Comparison of ENCODE assay signal across 8 mouse cellular contexts in the genomic region with DNA sequence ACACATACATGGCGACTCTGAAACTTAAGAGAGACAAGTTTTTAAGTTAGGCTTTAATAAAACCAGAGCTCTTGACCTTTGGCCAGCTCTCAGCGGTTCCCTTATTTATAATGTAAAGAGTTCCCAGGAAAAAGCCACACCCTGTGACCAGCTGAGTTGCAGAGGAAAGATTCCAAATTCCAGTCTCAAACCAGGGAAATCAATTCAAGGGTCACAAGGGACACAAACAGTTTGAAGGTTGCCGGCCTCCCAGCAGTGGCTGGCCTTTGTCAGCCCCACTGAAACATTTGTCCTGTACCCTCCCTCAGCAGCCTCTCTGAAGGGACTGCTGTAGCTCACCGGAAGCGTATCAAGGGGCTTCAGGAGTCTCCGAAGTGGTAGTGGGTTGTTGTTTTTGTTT. TPM values are rescaled to one million over a fixed set of nuclear protein-coding genes. Genes with fewer than 3 reads are reported as not detected.
DNase-seq lines count a peak whose midpoint lies in the region; ATAC-seq lines count a peak whose summit lies in the region.

No protein-coding gene starts in this region.

- H3K9ac ChIP-seq in kidney, embryonic 14.5 days (ENCODE audit: low read depth, low read length): peak overlapping the region; percentile 48; the same call in 1 of the 2 replicates
- peak overlapping the region; percentile 56; the same call in 1 of the 2 replicates for H3K9ac ChIP-seq in embryonic facial prominence, embryonic 13.5 days
- H3K9ac ChIP-seq in kidney, embryonic 15.5 days: no peak overlapping the region
- no peak overlapping the region for H3K9ac ChIP-seq in neural tube, embryonic 14.5 days (replicated peaks; ENCODE audit: low read depth, low read length)

- no peak for ATAC-seq in kidney, embryonic 14.5 days (ENCODE audit: low FRiP score, low TSS enrichment)
- ATAC-seq in embryonic facial prominence, embryonic 13.5 days (ENCODE audit: insufficient number of reproducible peaks, insufficient read depth, low FRiP score, low TSS enrichment, low read depth): no peak
- ATAC-seq in kidney, embryonic 15.5 days (replicated peaks; ENCODE audit: low FRiP score): no peak
- no peak for ATAC-seq in neural tube, embryonic 14.5 days (ENCODE audit: low read depth)

- H3K27ac ChIP-seq in kidney, embryonic 14.5 days (ENCODE audit: low read depth, low read length): no peak overlapping the region
- H3K27ac ChIP-seq in embryonic facial prominence, embryonic 13.5 days: no peak overlapping the region; the same call in 1 of the 2 replicates
- peak overlapping the region; percentile 41; the same call in 1 of the 2 replicates for H3K27ac ChIP-seq in kidney, embryonic 15.5 days
- no peak overlapping the region for H3K27ac ChIP-seq in neural tube, embryonic 14.5 days (ENCODE audit: low read depth, low read length)

- WGBS in kidney, embryonic 14.5 days: 20% methylated on average over 6 of the region's 6 CpGs
- 34% methylated on average over 6 of the region's 6 CpGs for WGBS in embryonic facial prominence, embryonic 13.5 days
- WGBS in kidney, embryonic 15.5 days: 21% methylated on average over 6 of the region's 6 CpGs
- 22% methylated on average over 6 of the region's 6 CpGs for WGBS in neural tube, embryonic 14.5 days

- peak overlapping the region; percentile 81 for H3K4me2 ChIP-seq in kidney, embryonic 14.5 days (replicated peaks; ENCODE audit: low read depth, low read length)
- H3K4me2 ChIP-seq in embryonic facial prominence, embryonic 13.5 days: peak overlapping the region; percentile 82
- peak overlapping the region; percentile 86 for H3K4me2 ChIP-seq in kidney, embryonic 15.5 days
- H3K4me2 ChIP-seq in neural tube, embryonic 14.5 days (ENCODE audit: low read depth, low read length): 0 out of 2 replicates have a peak overlapping the region, but pooled peaks have one; percentile 15

- no peaks in the 10 kb centered on the region for H3K27me3 ChIP-seq in kidney, embryonic 14.5 days (ENCODE audit: control insufficient read depth, insufficient read depth, low read length)
- no peaks in the 10 kb centered on the region for H3K27me3 ChIP-seq in embryonic facial prominence, embryonic 13.5 days
- H3K27me3 ChIP-seq in kidney, embryonic 15.5 days: no peaks in the 10 kb centered on the region
- H3K27me3 ChIP-seq in neural tube, embryonic 14.5 days (ENCODE audit: control insufficient read depth, insufficient read depth, low read length): no peaks in the 10 kb centered on the region

- peak overlapping the region; percentile 74 for H3K4me3 ChIP-seq in kidney, embryonic 14.5 days (ENCODE audit: low read length)
- H3K4me3 ChIP-seq in embryonic facial prominence, embryonic 13.5 days: peak overlapping the region; percentile 83
- H3K4me3 ChIP-seq in kidney, embryonic 15.5 days (replicated peaks): peak overlapping the region; percentile 79
- H3K4me3 ChIP-seq in neural tube, embryonic 14.5 days (ENCODE audit: low read depth, low read length): no peak overlapping the region

- peaks cover 43% of the 10 kb centered on the region for H3K36me3 ChIP-seq in kidney, embryonic 14.5 days (ENCODE audit: control insufficient read depth, insufficient read depth, low read length)
- peaks cover 46% of the 10 kb centered on the region for H3K36me3 ChIP-seq in embryonic facial prominence, embryonic 13.5 days
- H3K36me3 ChIP-seq in kidney, embryonic 15.5 days: peaks cover 43% of the 10 kb centered on the region
- no peaks in the 10 kb centered on the region for H3K36me3 ChIP-seq in neural tube, embryonic 14.5 days (ENCODE audit: control insufficient read depth, insufficient read depth, low read length)

- no peaks in the 10 kb centered on the region for H3K9me3 ChIP-seq in kidney, embryonic 14.5 days (ENCODE audit: control insufficient read depth, low read length)
- H3K9me3 ChIP-seq in embryonic facial prominence, embryonic 13.5 days: no peaks in the 10 kb centered on the region
- no peaks in the 10 kb centered on the region for H3K9me3 ChIP-seq in kidney, embryonic 15.5 days (replicated peaks)
- H3K9me3 ChIP-seq in neural tube, embryonic 14.5 days (ENCODE audit: control insufficient read depth, low read length): no peaks in the 10 kb centered on the region

- peaks cover 20% of the 10 kb centered on the region; the same call in 1 of the 2 replicates for H3K4me1 ChIP-seq in kidney, embryonic 14.5 days (ENCODE audit: control insufficient read depth, insufficient read depth, low read length)
- H3K4me1 ChIP-seq in embryonic facial prominence, embryonic 13.5 days: peaks cover 40% of the 10 kb centered on the region
- H3K4me1 ChIP-seq in kidney, embryonic 15.5 days: peaks cover 25% of the 10 kb centered on the region
- peaks cover 7% of the 10 kb centered on the region; the same call in 1 of the 2 replicates for H3K4me1 ChIP-seq in neural tube, embryonic 14.5 days (ENCODE audit: control insufficient read depth, insufficient read depth, low read length)

- DNase-seq in kidney, adult 9 months: no peak
- DNase-seq in testis, postnatal 14 days (ENCODE audit: low spot score): no peak
- no peak for DNase-seq in cerebellum, postnatal 25 days
- DNase-seq in urinary bladder, adult 18-20 months (ENCODE audit: low spot score in 2 of 2): no peak

RNA-seq across cellular contexts. Expression of a gene that starts 2.3 kb away (rescaled TPM):
- 129 and 158 TPM in 2 replicates for polyA plus RNA-seq in kidney, embryonic 14.5 days (2014; fragmentation: Nextera tagmentation; extraction: Ambion mirVana)
- polyA plus RNA-seq in embryonic facial prominence, embryonic 13.5 days (2015; fragmentation: Nextera tagmentation; extraction: Ambion mirVana): 187 and 225 TPM in 2 replicates
- 142 and 164 TPM in 2 replicates for polyA plus RNA-seq in kidney, embryonic 15.5 days (2015; fragmentation: Nextera tagmentation; extraction: Ambion mirVana)
- 18.5 and 39.2 TPM in 2 replicates for polyA plus RNA-seq in neural tube, embryonic 14.5 days (2014; fragmentation: Nextera tagmentation; extraction: Ambion mirVana)

Comparison
In these comparisons a context has a peak if more than half of its experiments do, and no peak if none do; other contexts are left out.
1. H3K9ac ChIP-seq: peak in kidney, embryonic 14.5 days (single experiment) and embryonic facial prominence, embryonic 13.5 days (single experiment); none in kidney, embryonic 15.5 days (single experiment) and neural tube, embryonic 14.5 days (single experiment).
2. H3K4me2 ChIP-seq: peak in every context shown above with its lines; median percentile 86 in kidney, embryonic 15.5 days; 82 in embryonic facial prominence, embryonic 13.5 days; 81 in kidney, embryonic 14.5 days; 15 in neural tube, embryonic 14.5 days.